Mouse (Mus musculus) neutrophil, adult 5-6 weeks (primary cell): ENCODE measurements at regions not wholly inside any gene's neighbourhood (a gene's known extent, or its start where the extent isn't known, plus 50 kb on each side); places are given as distances from the start of the nearest gene placed in this dataset.

Experiments used
- ATAC-seq: fragments of 151-379, 151-347 bp; 2 replicates; pipeline ENCODE4 v1.8.0; 2017; ENCODE audit warnings: mild to moderate bottlenecking, moderate TSS enrichment; ENCODE audit not compliant: insufficient number of reproducible peaks, poor library complexity, low FRiP score, severe bottlenecking; ENCODE audit errors: extremely low read depth

DNA sequence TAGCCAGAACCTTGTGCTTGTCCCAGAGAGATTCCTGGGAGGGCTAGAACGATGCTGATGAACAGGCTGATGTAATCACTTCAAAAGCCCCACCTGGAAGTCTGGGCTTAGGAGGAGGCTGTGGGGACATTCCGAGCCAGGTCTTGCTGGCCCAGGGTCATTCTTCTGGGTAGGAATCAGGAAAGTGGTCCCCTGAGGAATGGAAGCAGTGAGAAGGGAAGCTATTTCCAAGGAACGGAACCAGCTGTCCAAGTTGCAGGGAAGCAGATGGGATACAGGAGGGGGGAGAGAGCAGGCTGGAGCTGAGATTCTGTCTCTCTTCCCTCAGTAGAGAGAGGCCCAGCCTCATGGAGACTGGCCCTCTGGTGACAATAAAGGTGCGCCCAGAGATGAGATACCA is 243.9 kb downstream of the Tcf7l2 start:
- ATAC-seq: no peak

- no peak for ATAC-seq
Measured at GRCm38 (mm10) chr19:55991791-55992726, 250.4 kb downstream of the Tcf7l2 start.

GRCm38 (mm10) chr19:55992727-55993066 is 251.1 kb downstream of the Tcf7l2 start:
- ATAC-seq: no peak

DNA sequence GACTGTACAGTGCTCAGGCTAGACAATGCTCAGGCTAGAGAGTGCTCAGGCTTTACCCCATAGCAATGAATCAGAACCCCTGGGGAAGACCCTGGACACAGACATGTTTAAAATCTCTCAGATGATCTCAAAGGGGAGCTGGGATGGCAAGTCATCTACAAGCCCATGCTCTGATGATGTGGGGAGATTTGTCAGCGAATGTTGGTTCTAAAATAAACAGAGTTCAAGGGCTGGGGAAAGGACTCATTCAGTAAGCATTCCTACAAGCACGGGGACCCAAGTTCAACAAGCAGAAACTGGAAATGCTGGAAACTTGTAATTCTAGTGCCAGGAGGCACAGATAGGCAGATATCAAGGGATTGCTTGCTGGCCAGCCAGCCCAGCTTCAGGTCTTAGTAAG is 254.1 kb downstream of the Tcf7l2 start:
- ATAC-seq: no peak

- no peak for ATAC-seq
Measured at GRCm38 (mm10) chr19:55998454-55999180, 257.0 kb downstream of the Tcf7l2 start.

- no peak for ATAC-seq
Measured at GRCm38 (mm10) chr19:55999409-55999808, 257.8 kb downstream of the Tcf7l2 start.

- ATAC-seq: no peak
Measured at GRCm38 (mm10) chr19:56001428-56001827, 259.8 kb downstream of the Tcf7l2 start.

- ATAC-seq: no peak
Measured at GRCm38 (mm10) chr19:56005886-56006285, 264.3 kb downstream of the Tcf7l2 start.

GRCm38 (mm10) chr19:56007433-56007832 is 265.8 kb downstream of the Tcf7l2 start:
- ATAC-seq: no peak

GRCm38 (mm10) chr19:56010766-56011165 is 269.1 kb downstream of the Tcf7l2 start:
- ATAC-seq: no peak

DNA sequence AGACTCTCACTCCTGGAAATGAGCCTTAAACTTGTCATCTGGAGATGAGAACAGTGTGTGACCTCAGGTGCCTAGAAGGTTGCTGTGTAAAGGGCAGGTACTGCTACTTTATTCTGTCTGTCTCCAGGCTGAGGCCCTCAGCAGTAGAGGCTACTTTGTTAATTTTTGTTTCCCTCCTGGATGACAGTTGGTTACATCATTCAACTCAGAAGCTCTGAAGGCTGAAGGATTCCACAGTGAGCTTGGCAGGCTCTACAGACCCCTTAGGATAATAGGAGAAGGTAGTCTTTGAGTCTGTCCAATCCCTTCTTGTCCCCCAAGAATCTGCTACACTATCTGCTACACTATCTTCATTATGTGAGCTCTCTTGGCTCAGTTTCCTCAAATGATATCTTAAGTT is 269.7 kb downstream of the Tcf7l2 start:
- no peak for ATAC-seq

DNA sequence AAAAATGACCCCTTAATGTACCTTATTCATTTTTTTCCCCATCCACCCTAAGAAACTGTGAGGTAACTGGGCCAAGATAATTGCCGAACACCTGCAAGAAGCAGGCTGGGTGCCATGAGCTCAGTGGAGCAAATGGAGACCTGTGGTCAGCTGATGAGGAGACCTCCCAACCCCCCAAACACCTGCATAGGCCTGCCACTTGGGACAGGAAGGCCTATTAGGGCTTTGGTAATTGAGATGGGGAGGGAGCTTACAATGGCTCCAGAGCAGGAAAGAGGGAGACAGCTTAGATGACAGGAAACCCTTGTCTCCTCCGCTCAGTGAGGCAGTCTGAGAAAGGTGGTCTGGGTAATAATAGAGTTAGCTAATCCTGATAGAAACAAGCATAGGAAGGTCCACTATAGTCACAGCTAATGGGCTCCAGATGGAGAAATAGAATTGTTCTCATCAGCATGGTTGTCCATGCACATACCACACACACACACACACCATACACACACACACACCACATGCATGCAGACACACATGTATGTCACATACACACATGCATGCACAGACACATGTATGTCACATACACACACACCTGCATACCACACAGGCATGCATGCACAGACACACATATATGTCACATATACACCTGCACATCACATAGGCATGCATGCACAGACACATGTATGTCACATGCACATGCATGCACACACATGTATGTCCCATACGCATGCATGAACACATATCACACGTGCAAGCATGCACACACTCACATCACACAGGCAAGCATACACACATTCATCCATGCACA is 270.2 kb upstream of the Habp2 start:
- no peak for ATAC-seq

DNA sequence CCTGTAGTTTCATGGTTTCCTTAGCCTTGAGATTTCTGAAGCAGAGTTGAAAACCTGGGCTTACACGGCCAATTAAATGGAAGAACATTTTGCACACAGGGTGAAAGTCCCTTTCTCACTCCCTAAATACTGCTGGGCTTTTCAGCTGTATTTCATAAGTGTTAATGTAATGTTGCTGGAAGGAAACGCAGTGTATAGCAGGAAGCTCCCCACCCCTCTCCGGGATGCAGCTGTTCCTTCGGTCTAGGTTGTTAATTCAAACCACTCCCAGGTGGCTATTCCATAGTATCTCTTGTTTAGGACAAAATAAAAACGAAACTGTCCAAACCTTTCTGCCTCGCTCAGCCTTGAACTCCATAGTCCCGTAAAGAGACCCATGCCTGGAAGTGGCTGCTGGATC is 269.4 kb upstream of the Habp2 start:
- no peak for ATAC-seq

DNA sequence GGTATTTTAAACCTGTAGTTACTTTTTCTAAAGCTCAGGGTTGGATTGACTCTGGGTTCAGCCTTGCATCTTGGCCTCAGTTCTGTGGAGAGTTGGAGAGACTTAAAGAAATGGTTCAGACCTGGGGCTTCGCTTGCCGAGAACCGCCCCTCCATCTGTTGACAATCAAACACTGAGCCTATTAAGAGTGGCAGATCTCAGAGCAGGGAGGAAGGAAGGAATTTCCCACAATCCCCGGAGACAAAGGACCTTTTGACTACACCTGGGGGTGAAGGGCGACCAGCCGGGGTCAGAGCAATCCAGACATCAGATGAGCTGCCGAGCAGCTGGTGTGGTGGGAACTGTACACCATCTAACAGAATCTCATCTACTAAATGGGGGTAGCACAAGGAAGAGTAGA is 267.8 kb upstream of the Habp2 start:
- ATAC-seq: no peak

DNA sequence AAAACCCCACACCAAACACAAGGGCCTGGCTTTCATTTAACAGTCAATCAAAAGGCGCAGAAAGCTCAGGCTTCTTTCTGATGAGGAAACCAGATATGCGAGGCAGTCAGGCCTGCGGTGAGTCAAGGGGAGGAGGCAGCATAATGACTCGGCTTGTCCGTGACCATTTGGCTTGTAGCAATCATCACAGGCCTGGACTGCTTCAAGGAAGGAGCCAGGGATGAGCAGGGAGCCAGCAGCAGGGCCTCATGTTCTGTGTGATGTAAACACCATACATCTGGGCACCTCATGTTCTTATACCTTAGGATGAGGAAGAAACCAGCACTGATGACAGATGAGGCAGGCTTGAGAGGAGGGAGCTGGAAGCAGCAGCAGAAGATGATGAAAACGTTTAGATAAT is 264.6 kb upstream of the Habp2 start:
- ATAC-seq: no peak

GRCm38 (mm10) chr19:56024599-56024998 is 262.3 kb upstream of the Habp2 start:
- ATAC-seq: no peak

- ATAC-seq: no peak
Measured at GRCm38 (mm10) chr19:56029428-56030281, 257.3 kb upstream of the Habp2 start.

DNA sequence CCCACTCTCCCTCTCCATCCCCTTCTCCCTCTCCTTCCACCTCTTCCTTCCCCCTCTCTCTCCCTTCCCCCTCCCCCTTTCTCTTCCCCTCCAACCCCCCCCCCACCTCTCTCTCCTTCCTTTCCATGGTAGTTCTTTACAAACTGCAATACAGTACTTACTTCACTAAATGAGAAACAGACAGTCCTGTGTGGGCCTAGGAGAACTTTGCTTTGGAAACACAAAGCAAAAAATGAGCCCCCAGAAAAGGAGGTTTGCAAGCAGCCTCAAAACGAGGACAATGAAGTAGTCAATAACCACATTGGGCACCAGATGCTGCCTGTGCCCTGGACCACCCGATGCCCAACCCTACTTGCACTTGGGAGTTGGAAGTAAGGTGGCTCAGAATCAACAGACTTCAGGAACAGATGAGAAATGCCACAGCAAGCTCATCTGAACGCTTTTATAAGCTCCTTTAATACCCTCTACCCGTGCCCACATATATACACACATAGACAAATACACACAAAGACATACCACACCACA is 256.5 kb upstream of the Habp2 start:
- ATAC-seq: no peak
